Mouse (Mus musculus) neutrophil, adult 5-6 weeks (primary cell): ENCODE measurements around the gene Adssl1. TPM values are rescaled to one million over a fixed set of nuclear protein-coding genes. Genes with fewer than 3 reads are reported as not detected.

Source experiments
- ATAC-seq: fragments of 151-379, 151-347 bp; 2 replicates; pipeline ENCODE4 v1.8.0; 2017; ENCODE audit warnings: mild to moderate bottlenecking, moderate TSS enrichment; ENCODE audit not compliant: insufficient number of reproducible peaks, poor library complexity, low FRiP score, severe bottlenecking; ENCODE audit errors: extremely low read depth
- total RNA-seq: library from RNA; stranded (forward); fragments of 200-1000 nt; gene quantifications from 2 replicates; pipeline ENCODE4 v1.2.3, GENCODE M21; 2017

Gene Adssl1
- total RNA-seq, 1 experiment from 2014 or later, result 39.0 TPM

DNA sequence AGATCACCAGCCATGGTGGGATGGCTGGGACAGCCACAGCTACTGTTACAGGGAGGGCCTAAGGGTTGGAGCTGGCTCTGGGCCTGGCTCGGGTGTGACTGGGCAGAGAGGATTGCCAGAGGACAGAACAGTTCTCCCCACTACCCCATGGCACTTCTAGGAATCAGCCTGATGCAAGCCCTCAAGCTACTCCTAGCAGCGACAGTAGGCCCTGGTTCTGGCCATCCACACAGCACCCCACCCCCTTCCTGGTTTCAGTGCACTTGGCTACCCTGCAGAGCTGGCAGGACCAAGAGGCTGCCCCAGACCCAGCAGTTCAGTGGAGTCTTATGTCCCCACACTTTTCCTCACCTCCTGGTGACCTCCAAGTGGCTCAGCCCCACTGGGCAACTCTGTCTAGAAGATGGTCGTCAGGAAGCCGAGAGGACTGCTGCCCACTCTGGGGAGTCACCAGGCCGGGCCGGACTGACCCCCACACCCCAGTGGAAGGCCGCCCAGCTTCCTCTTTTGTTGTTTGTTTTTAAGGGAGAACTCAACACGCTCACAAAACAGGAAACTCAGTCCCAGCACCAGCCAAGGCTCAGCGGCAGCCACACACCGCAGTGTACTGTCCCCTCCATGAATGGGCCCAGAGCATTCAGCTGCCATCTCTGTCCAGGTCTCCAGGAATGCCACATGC, 47.9 kb downstream of the Adssl1 start:
- peak; percentile 39 for ATAC-seq

DNA sequence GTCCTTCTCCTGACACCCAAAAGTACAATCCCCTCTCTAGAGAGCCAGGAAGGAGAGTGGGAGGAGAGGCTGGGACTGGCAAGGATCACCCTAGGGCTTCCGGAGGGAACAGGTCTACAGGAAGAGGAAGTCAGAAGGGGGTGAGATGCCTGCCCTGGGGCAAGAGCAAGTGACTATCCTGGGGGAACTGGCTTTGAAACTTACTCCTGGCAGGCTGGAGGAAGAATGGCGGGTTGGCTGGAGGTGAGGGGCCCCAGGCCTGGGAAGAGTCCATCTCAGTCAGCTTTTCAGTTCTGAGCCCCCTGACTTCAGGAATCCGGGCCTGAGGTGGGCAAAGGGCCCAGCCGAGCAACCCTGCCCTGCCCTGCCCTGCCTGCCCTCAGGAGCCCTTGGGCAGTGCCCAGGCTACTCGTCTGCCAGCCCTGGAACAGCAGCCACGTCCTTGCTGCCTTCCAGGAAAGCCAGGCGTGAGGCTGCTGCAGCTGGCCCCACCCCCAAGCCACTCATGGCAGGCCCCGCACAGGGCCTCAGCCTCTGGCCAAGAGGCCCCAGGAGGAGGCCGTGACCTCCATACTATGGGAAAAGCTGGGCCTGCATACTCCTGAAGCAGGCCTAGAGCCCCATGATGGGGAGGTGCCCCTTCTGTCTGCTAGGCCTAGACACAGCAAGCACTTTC, 51.0 kb downstream of the Adssl1 start:
- no peak for ATAC-seq

DNA sequence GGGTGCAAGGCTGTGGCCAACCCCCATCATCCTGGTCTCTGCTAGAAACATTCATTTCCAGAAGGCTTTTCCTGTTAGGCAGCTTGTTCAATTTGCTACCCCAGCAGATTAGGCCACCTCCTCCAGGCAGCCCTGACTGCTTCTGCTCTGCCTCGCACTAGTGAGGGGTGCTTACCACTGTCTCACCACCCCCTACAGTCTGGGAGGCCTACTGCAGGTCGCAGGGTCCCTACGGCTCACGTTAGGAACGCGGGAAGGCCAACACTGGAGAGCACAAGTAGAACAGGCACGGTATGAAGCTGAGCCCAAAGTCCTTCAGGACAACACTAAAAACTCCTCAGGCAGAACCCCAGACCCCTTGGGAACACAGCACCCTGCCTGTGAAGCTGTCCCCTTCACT, 52.0 kb downstream of the Adssl1 start:
- no peak for ATAC-seq

DNA sequence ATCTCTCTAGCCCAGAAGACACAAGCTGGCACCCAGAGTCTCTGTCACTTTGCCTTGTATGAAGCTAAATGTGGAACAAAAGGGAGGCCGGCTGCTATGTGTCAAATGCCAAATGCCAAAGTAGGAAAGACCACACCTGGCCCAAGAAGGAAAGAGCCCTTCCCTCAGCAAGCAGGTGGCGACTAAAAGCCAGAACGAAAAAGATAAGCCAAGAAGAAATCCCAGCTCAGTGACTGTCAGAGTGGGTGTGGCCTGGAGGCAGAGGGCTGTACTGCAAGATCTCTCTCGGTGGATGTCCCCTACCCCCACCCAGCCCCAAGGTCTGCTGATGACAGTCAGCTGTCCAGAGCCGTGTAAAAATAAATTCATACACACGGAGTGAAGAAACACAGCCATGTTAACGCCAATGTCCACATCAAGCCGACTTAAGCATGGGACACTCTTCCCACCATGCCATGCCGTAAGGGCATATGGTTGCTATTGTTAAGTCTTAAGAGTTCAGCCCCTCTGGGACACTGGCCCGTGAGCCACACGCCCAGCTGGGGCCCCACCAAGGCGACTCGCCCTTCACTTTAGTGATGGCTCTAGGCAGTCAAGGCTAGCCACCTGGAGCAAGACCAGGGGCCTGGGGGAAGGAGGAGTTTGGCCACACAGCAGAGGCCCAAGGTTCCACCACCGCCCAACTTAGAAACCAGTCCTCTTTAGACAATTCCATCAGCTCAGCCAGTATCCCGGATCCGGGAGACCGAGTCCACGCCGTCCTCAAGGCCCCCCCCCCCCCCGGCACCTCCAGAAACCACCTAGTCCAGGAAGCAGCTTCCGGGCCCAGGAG, 53.1 kb downstream of the Adssl1 start:
- peak; percentile 25; the same call in 1 of the 2 replicates for ATAC-seq

- ATAC-seq, result no peak
Measured at GRCm38 (mm10) chr12:112673576-112674091, 53.8 kb downstream of the Adssl1 start.

GRCm38 (mm10) chr12:112674132-112675011, 54.5 kb downstream of the Adssl1 start, which contains the start of gene Akt1:
Gene Akt1 (minus strand): TSS chr12:112674884.
- peak; percentile 38 for ATAC-seq

GRCm38 (mm10) chr12:112675245-112676035, 55.6 kb downstream of the Adssl1 start:
- peak; percentile 65 for ATAC-seq

- no peak for ATAC-seq
Measured at GRCm38 (mm10) chr12:112677076-112677475, 57.2 kb downstream of the Adssl1 start.

DNA sequence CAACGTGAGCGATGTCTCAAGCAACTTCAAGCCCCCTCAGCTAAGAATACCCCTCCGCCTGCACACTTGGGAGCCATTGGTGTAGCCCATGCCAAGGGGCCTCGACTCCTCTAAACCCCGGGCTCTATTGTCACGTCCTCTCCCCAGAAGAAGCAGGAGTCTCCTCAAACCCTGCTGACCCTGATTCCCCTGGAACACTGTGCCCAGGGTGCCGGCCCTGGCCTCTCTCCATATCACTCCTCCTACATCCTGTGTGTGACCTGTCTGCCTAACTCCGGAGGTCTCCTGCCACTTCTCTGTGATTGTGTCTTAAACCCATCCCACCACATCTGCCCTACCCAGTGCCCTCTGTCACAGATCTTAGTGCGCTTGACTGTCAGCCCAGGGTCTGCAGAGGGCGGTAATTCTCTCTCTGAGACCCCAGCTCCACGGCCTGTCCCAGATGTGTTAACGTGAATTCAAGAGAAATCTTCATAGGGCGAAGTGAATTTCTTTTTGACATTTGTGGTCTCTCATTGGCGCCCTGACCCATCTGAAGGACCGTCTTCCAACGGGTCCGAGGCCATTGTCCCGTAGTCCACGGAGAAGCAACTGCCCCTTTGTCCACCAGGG, 58.2 kb downstream of the Adssl1 start:
- ATAC-seq, result no peak

DNA sequence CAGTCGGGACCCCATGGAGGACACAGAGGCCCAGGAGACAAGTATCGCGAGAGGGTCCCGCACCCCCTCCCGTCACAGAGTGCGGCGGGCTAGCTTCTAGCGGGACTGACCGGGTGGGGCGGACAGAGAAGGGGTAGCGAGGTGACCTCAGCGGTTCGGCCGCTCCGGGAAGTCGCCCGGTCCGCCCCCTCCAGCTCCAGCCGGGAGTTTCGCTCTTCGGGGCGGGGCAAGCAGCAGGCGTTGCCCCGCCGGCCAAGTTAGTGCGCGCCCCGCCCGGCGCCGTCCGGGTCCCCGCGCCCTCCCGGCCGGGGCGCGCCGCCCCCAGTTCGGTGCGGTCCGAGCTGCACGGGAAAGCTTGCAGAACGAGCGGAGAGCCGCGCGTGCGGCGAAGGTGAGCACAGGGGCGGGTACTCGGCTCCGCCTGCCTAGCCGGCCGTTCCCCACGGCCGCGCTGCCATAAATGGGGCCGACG, 58.7 kb downstream of the Adssl1 start, which contains the start of gene Zbtb42:
Zbtb42 (plus strand) TSS at position 274 of the 472 bp plus-strand sequence.
- no peak for ATAC-seq

DNA sequence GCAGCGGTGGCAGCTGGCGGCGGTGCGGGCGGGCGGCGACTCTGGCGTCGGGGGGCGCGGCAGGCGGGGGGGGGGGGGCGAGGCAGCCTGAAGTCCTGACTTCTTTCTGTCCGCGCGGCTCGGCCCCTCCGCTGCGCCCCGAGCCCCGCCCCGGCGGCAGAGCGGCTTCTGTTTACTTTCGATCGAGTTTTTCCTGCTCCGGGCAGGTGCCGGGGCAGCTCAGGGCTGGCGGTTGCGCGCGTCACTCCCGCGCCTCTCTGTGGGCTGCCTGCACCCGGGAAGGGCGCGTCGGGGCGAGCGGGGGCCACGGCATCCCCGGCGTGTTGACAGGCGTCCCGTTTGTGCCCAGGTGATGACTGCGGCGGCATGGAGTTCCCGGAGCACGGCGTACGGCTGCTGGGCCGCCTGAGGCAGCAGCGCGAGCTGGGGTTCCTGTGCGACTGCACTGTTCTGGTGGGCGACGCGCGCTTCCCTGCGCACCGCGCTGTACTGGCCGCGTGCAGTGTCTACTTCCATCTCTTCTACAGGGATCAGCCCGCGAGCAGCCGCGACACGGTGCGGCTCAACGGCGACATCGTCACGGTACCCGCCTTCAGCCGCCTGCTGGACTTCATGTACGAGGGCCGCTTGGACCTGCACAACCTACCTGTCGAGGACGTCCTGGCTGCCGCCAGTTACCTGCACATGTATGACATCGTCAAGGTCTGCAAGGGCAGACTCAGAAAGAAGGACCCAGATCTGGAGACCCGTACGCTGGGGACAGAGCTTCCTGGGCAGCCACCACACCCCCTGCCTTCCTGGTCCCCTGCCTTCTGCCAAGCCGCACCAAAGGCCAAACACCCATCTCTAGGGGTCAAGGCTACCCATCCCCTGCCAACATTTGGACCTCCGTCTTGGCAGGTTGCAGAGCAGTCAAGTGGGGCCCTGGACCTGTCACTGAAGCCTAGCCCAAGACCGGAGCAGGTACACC, 59.5 kb downstream of the Adssl1 start:
- ATAC-seq, result no peak

GRCm38 (mm10) chr12:112683351-112683750, 63.5 kb downstream of the Adssl1 start:
- no peak for ATAC-seq

DNA sequence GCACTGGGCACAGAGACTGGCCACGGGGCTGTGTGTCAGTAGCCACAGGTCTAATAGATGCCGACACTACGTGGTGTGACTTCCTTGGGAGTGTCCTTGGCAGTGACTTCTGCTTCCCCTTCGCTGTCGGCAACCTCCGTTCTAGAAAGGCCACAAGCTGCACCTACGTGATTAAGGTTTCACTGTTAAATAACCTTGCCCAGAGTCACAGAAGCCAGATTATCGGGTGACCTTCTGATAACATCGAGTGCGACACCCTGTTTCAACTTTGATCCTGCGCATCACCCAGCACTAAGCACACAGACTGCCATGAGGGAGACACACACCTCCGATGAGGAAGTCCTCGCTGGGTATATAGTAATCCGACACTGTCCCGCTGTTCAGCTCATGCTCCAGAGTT, 68.6 kb downstream of the Adssl1 start:
- peak; percentile 80 for ATAC-seq
